Mouse (Mus musculus) olfactory bulb, adult 2 months (tissue): ENCODE measurements around the gene Dot1l. TPM values are rescaled to one million over a fixed set of nuclear protein-coding genes. Genes with fewer than 3 reads are reported as not detected.

Experiments
- H3K27ac ChIP-seq: fragments of 200-500 bp; 2 replicates; pipeline ENCODE4 v1.5.1; 2012; ENCODE audit warnings: low read depth, low read length; ENCODE audit not compliant: insufficient read depth
- H3K4me1 ChIP-seq: fragments of 200-500 bp; 2 replicates; pipeline ENCODE4 v1.6.1; 2012; ENCODE audit warnings: low read length; ENCODE audit not compliant: control insufficient read depth, insufficient read depth
- H3K4me3 ChIP-seq: fragments of 200-500 bp; 2 replicates; pipeline ENCODE4 v1.5.1; 2012; ENCODE audit warnings: mild to moderate bottlenecking, low read depth, low read length, moderate library complexity; ENCODE audit not compliant: insufficient read depth
- CTCF ChIP-seq: fragments of 200-500 bp; IDR thresholded peaks from 2 replicates; pipeline ENCODE4 v1.5.1; 2012; ENCODE audit warnings: low read depth, mild to moderate bottlenecking, low read length, moderate library complexity; ENCODE audit not compliant: insufficient read depth
- POLR2A ChIP-seq: fragments of 200-500 bp; IDR thresholded peaks from 2 replicates; pipeline ENCODE4 v1.6.1; 2012; ENCODE audit warnings: mild to moderate bottlenecking, low read depth, low read length, moderate library complexity; ENCODE audit not compliant: insufficient read depth
- WGBS: fragments of 180-500 bp; shearing (Covaris S2); methylation state at CpG from one replicate; pipeline ENCODE4 v1.1.7; 2018; 5-methylcytosine and 5-hydroxymethylcytosine counted together
- polyA plus RNA-seq: library from polyadenylated mRNA; stranded (reverse); fragments of >200 nt; gene quantifications from 2 replicates; pipeline ENCODE4 v1.2.4, GENCODE M21; 2012; ENCODE audit warnings: low replicate concordance; ENCODE audit not compliant: missing spikeins, insufficient read depth, insufficient read length

Dot1l gene
- polyA plus RNA-seq, 1 experiment = 235 TPM

DNA sequence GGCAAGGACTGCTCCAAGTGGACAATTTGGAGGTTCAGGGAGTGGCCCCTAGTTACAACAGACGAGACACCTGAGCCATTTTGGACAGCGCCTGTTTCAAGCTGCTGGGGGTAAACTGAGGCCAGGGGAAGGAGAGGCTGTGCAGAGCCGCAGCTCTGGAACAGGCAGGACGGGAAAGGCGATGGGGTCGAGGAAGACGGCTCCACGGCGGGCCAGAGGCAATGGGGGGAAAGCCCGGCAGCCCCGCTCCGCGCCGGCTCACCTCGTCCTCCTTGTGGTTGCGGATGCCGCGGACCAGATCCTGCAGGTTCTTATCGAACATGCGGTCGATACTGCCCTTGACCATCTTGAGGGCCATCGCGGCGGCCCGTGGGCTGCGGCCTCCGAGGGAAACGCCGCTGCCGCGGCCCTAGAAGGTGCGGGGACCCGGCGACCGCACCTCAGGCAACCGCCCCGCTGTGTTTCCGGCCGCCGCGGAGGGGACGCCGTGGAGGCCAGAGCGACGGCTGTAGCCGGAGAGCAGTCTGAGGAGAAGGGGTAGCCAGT is 13.3 kb upstream of the Dot1l start:
- TF ChIP-seq POLR2A (no peak), CTCF (no peak)
- WGBS = 0% methylated on average over 46 of the region's 46 CpGs
- Histone ChIP-seq H3K27ac (peak overlapping the region; percentile 29), H3K4me1 (peaks cover 18% of the 10 kb centered on the region), H3K4me3 (peak overlapping the region; percentile 80)

DNA sequence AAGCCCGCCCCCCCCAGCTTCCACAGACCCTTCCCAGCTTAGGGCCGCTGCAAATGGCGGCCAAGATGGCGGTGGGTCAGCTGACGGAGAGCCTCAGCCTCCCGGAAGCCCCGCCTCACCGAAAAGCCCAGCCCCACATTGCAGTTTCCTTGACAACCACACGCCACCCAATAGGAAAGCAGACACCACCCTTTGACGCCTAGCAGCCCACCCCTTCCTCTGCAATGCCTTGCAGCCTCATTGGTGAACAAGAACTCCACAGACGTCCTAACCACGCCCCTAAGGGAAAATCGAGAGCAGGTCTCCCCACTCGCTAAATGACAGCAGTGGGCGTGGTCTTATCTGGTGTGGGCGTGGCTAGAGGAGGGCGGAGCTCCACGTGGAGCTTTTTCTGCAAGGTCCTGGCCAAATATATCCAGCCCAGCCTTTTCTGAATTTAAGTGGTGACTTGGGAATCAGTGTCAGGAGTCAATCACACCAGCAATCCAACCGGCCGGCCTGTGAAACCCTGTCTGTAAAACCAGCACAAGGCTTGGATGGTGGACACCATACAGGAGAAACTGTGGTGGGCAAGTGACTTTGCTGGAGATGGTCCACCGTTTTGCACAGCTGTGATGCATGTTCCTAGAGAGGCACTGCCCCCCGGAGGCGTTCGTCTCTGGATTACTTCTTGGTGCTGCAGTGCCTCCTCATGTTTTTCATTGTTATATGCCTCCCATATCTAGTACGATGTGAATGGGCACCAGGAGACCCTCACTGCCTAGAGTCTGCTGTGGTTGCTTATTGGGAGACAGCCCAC is 12.6 kb upstream of the Dot1l start, which contains the start of gene Ap3d1:
Gene Ap3d1 (minus strand): TSS at position 85 of the 799 bp plus-strand sequence.
- Histone ChIP-seq H3K4me1 (peaks cover 12% of the 10 kb centered on the region), H3K4me3 (peak within 1 kb of the TSS; percentile 80), H3K27ac (peak within 1 kb of the TSS; percentile 29)
- under 1% methylated on average over 24 of the region's 25 CpGs for WGBS
- TF ChIP-seq CTCF (no peak), POLR2A (peak; percentile 68; the same call in 1 of the 2 replicates)

DNA sequence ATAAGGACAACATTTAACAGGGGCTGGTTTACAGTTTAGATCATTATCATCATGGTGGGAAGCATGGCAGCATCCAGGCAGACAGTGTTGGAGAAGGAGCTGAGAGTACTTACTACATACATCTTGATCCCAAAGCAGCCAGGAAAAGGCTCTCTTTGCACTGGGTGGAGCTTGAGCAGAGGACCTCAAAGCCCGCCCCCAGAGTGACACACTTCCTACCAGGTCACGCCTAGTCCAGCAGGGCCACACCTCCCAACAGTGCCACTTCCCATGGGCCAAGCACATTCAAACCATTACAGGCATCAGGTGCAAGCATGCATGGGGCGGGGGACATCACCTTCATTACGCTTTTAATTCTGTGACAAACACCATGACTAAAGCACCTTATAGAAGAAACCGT is 10.7 kb upstream of the Dot1l start:
- Histone ChIP-seq H3K27ac (no peak overlapping the region), H3K4me1 (peaks cover 16% of the 10 kb centered on the region), H3K4me3 (no peak overlapping the region)
- TF ChIP-seq CTCF (no peak), POLR2A (no peak)
- 55% methylated on average over 5 of the region's 5 CpGs for WGBS

- 12% methylated on average over 3 of the region's 3 CpGs for WGBS
- Histone ChIP-seq H3K4me3 (no peak overlapping the region), H3K4me1 (peaks cover 24% of the 10 kb centered on the region), H3K27ac (no peak overlapping the region)
- TF ChIP-seq CTCF (peak; percentile 59; the same call in 1 of the 2 replicates), POLR2A (no peak)
Observed at GRCm38 (mm10) chr10:80747410-80747809, 7.6 kb upstream of the Dot1l start.

DNA sequence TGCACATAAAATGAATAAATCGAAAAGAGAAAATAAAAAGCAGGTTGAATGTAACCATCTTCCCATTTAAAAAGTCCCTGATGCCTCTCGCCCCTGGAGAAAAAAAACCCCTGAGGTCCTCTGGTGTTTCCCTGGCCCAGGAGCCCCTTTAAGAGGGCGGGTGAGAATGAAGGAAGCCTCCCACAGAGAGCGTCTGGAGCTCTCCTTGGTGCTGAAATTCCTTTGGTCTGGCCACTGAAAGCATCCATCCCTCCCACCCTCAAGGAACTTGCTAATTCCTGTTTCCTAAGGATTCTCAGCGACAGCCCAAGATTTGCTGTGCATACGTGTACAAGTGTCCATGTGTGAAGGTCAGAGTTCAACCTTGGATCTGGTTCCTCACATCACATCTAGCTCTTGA is 6.4 kb upstream of the Dot1l start:
- TF ChIP-seq POLR2A (no peak), CTCF (no peak)
- H3K4me1 ChIP-seq = peaks cover 23% of the 10 kb centered on the region
- no peak overlapping the region for H3K27ac ChIP-seq
- 30% methylated on average over 6 of the region's 6 CpGs for WGBS
- H3K4me3 ChIP-seq = no peak overlapping the region

GRCm38 (mm10) chr10:80751188-80751832 is 3.7 kb upstream of the Dot1l start:
- Histone ChIP-seq H3K4me3 (peak overlapping the region; percentile 10; the same call in 1 of the 2 replicates), H3K27ac (peak overlapping the region; percentile 93), H3K4me1 (peaks cover 26% of the 10 kb centered on the region)
- no peak for TF ChIP-seq CTCF
- no peak for TF ChIP-seq POLR2A
- 4% methylated on average over 16 of the region's 16 CpGs for WGBS

GRCm38 (mm10) chr10:80752079-80752625 is 2.9 kb upstream of the Dot1l start:
- peak overlapping the region; percentile 93 for H3K27ac ChIP-seq
- TF ChIP-seq POLR2A (no peak), CTCF (no peak)
- 4% methylated on average over 6 of the region's 6 CpGs for WGBS
- H3K4me3 ChIP-seq = peak overlapping the region; percentile 10; the same call in 1 of the 2 replicates
- H3K4me1 ChIP-seq = peaks cover 34% of the 10 kb centered on the region

DNA sequence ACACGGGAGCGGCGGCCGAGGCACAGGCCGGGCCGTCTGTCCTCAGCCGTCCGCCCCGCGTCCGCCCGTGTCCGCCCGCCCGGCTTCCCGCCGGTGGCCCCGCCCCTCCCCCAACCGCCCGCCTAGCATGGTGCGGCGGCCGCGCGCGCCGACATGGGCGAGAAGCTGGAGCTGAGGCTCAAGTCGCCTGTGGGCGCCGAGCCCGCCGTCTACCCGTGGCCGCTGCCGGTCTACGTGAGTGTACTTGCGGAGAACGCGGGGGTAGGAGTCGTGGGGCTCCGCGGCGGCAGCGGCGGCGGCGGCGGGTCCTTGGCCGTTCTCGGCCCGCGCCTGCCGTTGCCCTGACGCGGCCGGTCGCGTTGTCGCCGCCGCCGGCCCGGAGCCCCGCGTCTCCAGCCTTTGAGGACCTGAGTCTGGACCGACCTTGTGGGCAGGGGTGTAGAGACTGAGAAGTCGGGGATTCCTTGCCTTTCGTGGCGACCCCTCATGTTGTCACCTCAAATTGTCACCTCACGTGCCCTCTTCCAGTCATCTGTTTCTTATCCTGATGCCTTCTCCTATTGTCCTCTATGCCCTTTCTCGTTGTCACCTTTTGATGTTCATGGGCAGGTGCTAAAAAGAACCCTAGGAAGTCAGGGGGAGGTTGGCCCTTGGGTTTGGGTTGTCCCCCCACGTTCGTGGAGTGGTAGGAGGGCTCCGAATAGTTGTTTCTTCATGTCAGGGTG is 447 bp downstream of the Dot1l start:
- TF ChIP-seq POLR2A = no peak
- TF ChIP-seq CTCF = no peak
- H3K27ac ChIP-seq = peak overlapping the region; percentile 69
- under 1% methylated on average over 75 of the region's 75 CpGs for WGBS
- peaks cover 43% of the 10 kb centered on the region for H3K4me1 ChIP-seq
- H3K4me3 ChIP-seq = peak overlapping the region; percentile 67
